Mouse (Mus musculus): ENCODE measurements at regions not wholly inside any gene's neighbourhood (a gene's known extent, or its start where the extent isn't known, plus 50 kb on each side); places are given as distances from the start of the nearest gene placed in this dataset.

DNA sequence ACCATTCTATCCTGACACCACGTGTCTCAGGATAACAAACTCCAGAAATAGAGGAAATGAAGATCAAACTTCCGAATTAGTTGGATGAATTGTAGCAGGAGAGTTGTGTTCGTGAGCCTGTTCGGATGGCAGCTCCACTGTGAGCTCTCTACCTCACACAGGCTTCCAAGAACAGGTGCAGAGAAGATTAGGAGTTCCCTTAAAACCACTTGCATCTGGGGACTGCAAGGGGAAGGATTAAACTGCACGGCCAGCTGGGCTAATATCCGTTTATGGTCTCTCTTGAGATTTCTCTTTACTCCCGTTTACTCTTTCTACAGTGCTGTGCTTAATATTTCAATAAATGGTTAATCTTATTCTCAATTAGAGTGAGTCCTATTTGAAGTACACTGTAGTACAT lies 54.8 kb upstream of the Bank1 start:
- no peak for TF ChIP-seq POLR2A (IDR thresholded peaks at IDR 0.05; ENCODE audit: low read depth, low read length)
- TF ChIP-seq CTCF (conservative IDR thresholded peaks at IDR 0.05; ENCODE audit: insufficient read depth, insufficient read length, low read depth, low read length) = no peak
